Mouse (Mus musculus) adrenal gland, adult 2 months (tissue): ENCODE data around the gene Zbtb46. TPM values are rescaled to one million over a fixed set of nuclear protein-coding genes. Genes with fewer than 3 reads are reported as not detected.

Experiments
- DNase-seq: peaks from one replicate; pipeline ENCODE4 v3.0.0; 2021
- polyA plus RNA-seq: library from polyadenylated mRNA; depleted of rRNA; stranded (reverse); fragments of >200 nt; gene quantifications from 2 replicates; pipeline ENCODE4 v1.2.3, GENCODE M21; 2012
- total RNA-seq, 2 experiments: library from RNA; stranded (reverse); gene quantifications; 2 replicates each; pipeline ENCODE4 v1.2.3; 2021

The Zbtb46 gene
- total and polyA plus RNA-seq, 3 experiments: 6.2 to 16.3 (median 9.5) TPM

DNA sequence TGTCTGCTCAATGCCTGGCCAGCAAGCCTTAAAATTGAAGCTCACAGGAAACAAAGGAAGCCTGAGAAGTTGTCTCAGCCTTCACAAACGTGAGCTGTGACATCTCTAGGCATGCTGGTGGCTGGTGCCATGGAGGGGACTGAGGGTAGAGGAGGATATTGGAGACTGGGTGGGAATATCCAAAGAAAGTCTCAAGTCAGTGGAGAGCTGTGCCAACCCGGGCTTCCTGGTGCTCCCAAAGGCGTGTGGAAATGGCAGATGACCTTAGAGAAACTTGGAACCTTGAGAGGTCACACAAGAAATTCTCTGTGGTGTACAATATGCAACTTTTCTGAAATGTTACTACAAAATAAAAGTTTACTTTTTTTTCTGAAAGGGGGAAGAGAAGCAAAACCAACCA, 6.2 kb upstream of the Zbtb46 start:
- no peak for DNase-seq

GRCm38 (mm10) chr2:181463008-181463738, 3.9 kb upstream of the Zbtb46 start:
- peak; percentile 77 for DNase-seq

GRCm38 (mm10) chr2:181462604-181463003, 3.4 kb upstream of the Zbtb46 start:
- no peak for DNase-seq

- no peak for DNase-seq
Observed at GRCm38 (mm10) chr2:181461536-181462100, 2.4 kb upstream of the Zbtb46 start.

DNA sequence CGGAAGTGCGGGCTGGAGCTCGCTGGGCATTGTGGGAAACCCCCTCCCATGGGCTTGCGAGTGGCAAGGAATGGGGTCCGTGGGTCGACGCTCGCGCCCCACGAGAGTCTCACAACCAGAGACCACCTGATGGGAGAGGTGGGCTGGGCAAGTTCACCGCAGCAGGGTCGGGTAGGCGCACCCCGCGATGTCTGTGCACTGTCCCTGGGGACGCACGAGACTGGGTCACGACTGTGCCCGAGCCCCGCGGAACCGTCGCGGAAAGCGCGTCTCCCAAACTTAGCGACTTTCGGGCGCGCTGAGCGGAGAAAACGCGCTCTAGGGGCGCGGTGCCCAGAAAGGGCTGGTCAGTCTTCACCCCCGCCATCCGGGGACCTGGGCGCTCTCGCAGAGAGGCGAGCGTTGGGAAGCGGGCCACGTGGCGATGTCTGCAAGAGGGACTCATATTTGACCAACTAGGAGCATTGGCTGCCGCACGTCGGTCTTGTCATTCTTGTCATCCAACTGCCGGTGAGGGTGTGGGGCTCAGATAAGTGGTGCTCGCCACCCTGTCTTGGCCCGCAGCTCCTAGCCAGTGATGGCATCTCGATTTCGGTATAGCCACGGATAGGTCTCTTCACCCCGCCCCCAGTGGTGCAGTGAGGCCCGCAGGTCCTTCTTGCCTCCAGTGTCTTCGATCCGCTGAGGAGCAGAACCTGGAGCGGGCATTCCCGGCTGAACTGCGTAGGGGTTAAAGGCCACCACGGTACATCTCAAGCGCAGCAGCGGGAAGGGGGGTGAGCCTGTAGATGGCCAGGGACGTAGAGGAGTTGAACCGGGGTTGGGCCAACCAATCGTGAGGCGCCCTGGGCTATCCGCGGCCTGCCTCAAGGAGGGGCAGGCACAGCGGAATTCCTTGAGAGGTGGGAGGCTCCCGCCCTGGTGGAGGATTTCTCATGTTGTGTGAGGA, 721 bp upstream of the Zbtb46 start:
- peak; percentile 81 for DNase-seq

- peak; percentile 68 for DNase-seq
Observed at GRCm38 (mm10) chr2:181458411-181459152, 644 bp downstream of the Zbtb46 start.

- peak; percentile 32 for DNase-seq
Observed at GRCm38 (mm10) chr2:181457831-181458230, 1.4 kb downstream of the Zbtb46 start.

- no peak for DNase-seq
Observed at GRCm38 (mm10) chr2:181455899-181456298, 3.3 kb downstream of the Zbtb46 start.

DNA sequence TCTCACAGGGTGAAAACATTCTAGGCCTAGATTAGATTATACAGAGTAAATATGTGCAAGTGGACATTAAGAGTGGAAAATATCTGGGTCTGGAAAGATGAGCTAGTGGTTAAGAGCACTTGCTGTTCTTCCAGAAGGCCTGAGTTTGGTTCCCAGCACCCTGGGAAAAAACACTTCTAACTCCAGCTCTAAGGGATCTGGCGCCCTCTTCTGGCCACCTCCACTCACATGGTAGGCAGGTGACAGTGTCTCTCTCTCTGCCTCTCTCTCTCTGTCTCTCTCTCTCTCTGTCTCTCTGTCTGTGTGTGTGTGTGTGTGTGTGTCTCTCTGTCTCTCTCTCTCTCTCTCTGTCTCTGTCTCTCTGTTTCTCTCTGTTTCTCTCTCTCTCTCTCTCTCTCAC, 6.0 kb downstream of the Zbtb46 start:
- DNase-seq: no peak

DNA sequence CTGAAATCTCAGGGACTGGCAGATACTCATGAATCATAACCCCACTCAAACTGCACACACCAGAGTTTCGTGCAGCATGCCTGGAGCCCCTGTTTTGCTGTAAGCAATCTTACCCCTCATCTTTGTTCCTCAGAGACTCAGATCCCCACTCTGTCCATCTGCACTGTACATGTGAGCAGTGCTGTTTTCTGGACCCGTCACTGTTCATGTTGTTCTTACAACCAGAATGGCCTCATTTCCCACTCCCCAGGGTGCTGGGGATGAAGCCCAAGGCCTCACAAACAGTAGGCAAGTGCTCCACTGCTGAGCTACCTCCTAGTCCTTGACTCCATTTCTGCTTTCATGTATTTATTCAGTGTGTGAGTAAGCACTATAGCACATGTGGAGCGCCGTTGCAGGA, 7.0 kb downstream of the Zbtb46 start:
- no peak for DNase-seq

GRCm38 (mm10) chr2:181443016-181443415, 16.2 kb downstream of the Zbtb46 start:
- no peak for DNase-seq

GRCm38 (mm10) chr2:181438176-181438575, 21.1 kb downstream of the Zbtb46 start:
- no peak for DNase-seq

DNA sequence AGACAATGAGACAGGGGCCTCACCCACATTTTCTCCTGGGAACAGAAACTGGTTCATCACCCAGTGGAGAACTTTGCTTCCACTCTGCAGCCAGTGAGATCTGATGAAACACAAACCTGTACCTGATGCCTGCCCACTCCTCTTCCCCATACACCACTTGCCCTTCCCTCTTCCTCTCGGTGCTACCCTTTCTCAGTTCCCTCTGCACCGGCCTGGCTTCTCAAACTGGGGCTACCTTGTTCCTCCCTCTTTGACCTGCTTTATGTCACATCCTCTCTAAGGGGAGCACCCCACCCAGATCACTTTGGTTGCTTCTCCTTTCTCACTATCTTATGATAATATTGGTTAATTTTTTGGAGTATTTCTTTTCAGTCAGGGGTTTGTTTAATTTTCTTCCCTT, 23.0 kb downstream of the Zbtb46 start:
- no peak for DNase-seq

- DNase-seq: peak; percentile 24
Observed at GRCm38 (mm10) chr2:181423834-181424233, 35.4 kb downstream of the Zbtb46 start.

DNA sequence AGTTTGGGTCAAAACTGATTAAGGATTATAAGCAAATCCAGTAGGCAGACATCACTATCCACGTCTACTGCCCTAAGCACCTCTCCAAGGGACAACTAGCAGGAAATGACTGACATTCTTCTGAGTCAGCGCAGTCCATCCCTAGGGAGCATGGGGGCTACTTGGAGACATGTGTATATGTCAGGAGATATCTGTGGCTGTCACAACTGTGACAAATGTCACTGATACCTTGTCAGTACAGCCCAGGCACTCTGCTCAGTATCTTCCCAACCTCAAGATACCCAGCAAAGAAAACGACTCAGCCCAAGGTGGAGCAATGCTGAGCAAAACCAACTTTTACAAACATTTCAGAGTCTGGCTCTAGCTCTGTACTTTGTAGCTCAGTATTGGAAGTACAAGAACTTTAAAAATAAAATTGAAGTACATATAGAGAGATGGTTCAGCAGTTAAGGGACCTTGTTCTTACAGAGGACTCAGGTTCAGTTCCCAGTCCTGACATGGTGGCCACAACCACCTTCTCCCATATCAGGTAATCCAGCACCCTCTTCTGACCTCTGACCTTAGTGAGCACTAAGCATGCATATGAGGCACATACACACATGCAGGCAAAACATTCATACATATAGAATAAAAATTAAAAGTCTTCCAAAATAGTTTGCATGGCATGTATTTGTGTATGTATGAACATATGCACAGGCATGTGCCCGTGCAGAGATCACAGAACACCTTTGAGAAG, 38.2 kb downstream of the Zbtb46 start:
- no peak for DNase-seq

GRCm38 (mm10) chr2:181420426-181420825, 38.8 kb downstream of the Zbtb46 start:
- DNase-seq: no peak

DNA sequence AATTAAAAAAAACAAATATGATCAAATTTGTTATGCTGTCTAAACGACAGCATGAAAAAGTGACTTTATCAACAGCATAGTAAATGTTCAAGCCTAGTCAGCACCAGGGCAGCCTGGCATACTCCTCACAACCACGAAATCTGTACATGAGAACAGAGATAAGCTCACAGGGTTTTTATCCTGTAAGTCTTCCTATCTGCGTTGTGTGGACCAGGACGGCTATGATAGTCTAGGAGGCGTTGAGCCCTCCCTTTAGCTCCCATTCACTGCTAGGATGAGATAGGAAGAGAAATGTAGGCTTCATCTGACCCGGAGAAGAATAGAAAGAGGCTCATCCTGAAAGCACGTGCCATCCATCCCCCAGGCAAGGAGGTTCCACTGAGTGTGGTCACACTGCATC, 39.9 kb downstream of the Zbtb46 start:
- DNase-seq: no peak

GRCm38 (mm10) chr2:181415945-181416344, 43.3 kb downstream of the Zbtb46 start:
- peak; percentile 84 for DNase-seq

- DNase-seq: peak; percentile 31
Observed at GRCm38 (mm10) chr2:181413141-181413540, 46.1 kb downstream of the Zbtb46 start.

DNA sequence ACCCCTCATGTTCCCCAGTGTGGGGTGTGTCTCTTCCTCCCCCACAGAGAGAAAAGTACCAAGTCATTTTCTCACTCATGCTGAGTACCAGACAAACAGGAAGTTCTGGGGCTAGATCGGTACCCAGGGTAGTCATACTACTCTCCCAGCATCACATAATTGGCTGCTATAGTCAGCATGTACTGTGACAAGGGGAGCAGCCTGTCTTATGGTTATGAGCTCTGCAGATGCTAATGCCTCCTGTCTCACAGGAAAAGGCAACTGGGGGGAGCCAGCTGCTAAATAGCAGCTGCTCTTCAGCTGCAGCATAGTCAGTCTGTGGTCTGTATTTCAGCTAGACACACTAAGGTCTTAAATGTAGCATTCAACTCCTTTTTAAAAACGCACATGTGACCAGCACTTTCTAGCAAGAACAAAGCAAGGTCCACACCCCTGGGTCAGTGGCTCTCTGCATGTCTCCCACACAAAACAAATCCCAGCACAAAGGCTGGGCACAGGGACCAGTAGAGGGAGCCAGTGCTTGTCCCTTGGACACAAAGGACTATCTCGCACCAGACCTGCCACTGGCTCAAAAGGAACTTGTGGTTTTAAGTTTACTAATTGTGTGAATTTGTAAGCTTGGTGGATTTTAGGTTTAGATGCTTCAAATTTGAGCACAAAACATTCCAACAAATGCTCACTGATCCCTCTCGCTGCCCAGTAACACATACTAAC, 48.3 kb downstream of the Zbtb46 start:
- DNase-seq: peak; percentile 79

DNA sequence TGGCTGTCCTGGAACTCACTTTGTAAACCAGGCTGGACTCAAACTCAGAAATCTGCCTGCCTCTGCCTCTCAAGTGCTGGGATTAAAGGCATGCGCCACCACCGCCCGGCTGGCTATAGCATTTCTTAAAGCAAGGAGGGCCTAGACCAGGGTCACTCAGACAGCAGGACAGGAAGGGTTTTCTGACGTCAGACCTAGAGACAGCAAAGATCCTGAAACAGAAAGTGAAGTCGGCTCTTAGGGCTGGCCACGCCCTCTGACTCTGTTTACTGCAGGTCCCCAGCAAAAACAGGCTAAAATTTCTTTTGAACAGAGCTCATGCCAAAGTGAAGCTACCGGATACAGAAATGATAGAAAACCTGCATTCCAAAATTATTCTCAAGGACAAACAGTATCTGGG, 49.6 kb downstream of the Zbtb46 start:
- DNase-seq: no peak
